Mouse (Mus musculus) hindbrain, embryonic 12.5 days (tissue): ENCODE data around the gene Slc2a12. TPM values are rescaled to one million over a fixed set of nuclear protein-coding genes. Genes with fewer than 3 reads are reported as not detected.

ENCODE experiments used
- ATAC-seq: fragments of 200-750 bp; cut with Nextera tagmentation; 2 replicates; pipeline ENCODE4 v1.8.0; 2017; ENCODE audit warnings: moderate TSS enrichment; ENCODE audit not compliant: low FRiP score
- H3K27ac ChIP-seq: fragments of 300-500 bp; sonication (generic); 2 replicates; pipeline ENCODE4 v1.5.1; 2016; ENCODE audit warnings: mild to moderate bottlenecking
- H3K27me3 ChIP-seq: fragments of 300-500 bp; sonication (generic); 2 replicates; pipeline ENCODE4 v1.6.1; 2016; ENCODE audit warnings: mild to moderate bottlenecking
- H3K36me3 ChIP-seq: fragments of 300-500 bp; sonication (generic); 2 replicates; pipeline ENCODE4 v1.6.1; 2016; ENCODE audit warnings: mild to moderate bottlenecking
- H3K4me1 ChIP-seq: fragments of 300-500 bp; sonication (generic); 2 replicates; pipeline ENCODE4 v1.6.1; 2016
- H3K4me2 ChIP-seq: fragments of 300-500 bp; sonication (generic); replicated peaks from 2 replicates; pipeline ENCODE4 v1.6.1; 2016; ENCODE audit warnings: mild to moderate bottlenecking
- H3K4me3 ChIP-seq: fragments of 300-500 bp; sonication (generic); 2 replicates; pipeline ENCODE4 v1.5.1; 2016; ENCODE audit warnings: mild to moderate bottlenecking
- H3K9ac ChIP-seq: fragments of 300-500 bp; sonication (generic); 2 replicates; pipeline ENCODE4 v1.6.1; 2016; ENCODE audit warnings: mild to moderate bottlenecking, moderate library complexity
- H3K9me3 ChIP-seq: fragments of 300-500 bp; sonication (generic); replicated peaks from 2 replicates; pipeline ENCODE4 v1.6.1; 2016; ENCODE audit warnings: mild to moderate bottlenecking
- WGBS: fragments of 180-500 bp; shearing (Covaris S2); methylation state at CpG from one replicate; pipeline ENCODE4 v1.1.7; 2016; 5-methylcytosine and 5-hydroxymethylcytosine counted together
- microRNA-seq: library from miRNA; unstranded; fragments of <30 nt; microRNA quantifications from one replicate; pipeline ENCODE4, GENCODE M21; 2017
- polyA plus RNA-seq: library from polyadenylated mRNA; unstranded; fragments of >200 nt; fragmentation: Nextera tagmentation; extraction: Ambion mirVana; gene quantifications from 2 replicates; pipeline ENCODE4 v1.2.1, GENCODE M21; 2016

Slc2a12 gene
- polyA plus RNA-seq, 1 experiment from 2014 or later: 3.7 TPM

DNA sequence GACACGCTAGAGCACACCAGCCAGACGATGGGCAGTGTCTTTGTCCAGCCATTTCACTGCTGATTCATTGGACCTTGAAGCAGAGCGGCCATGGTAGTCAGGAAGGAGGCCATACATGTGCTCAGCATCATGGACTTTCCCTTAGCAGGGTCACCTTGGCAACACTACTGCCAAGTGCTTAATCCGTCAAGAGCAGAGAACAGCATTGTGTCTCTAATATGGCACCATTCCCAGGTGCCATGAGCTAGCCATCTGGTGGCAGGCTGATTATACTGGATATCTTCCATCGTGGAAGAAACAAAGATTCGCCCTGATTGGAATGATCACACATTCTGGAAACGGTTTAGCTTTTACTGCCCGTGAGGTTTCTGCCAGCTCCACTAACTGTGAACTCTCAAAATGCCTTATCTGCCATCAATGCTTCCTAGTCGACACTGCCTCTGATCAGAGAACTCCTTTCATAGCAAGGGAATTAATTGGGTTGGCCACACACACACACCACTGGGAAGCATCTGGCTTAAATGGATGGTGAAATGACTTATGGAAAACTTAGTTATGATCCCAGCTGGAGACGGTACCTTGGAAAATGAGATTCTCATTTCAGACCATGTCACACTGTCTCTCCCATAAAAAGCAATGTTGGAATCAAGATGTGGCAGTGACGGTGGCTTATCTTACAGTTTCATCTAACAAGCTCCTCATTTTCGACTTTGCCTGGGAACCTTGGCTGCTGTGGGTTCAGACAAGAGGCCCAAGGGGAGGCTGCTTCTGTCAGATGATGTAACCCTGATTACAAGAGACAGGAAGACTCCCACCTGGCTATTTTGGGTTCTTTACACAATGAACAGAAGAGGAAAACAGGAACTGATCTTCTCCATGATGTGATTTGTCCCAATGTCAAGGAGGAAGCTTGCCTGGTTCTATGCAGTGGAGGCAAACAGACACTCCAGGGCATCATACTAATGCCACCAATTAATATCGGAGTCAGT, 101.8 kb downstream of the Slc2a12 start:
- H3K4me3 ChIP-seq: no peak overlapping the region
- peak overlapping the region; percentile 46 for H3K27ac ChIP-seq
- peak; percentile 88 for ATAC-seq
- H3K4me2 ChIP-seq: no peak overlapping the region
- no peaks in the 10 kb centered on the region for H3K36me3 ChIP-seq
- H3K4me1 ChIP-seq: no peaks in the 10 kb centered on the region
- WGBS: 62% methylated on average over 13 of the region's 13 CpGs
- H3K9me3 ChIP-seq: no peaks in the 10 kb centered on the region
- H3K27me3 ChIP-seq: no peaks in the 10 kb centered on the region
- no peak overlapping the region for H3K9ac ChIP-seq

DNA sequence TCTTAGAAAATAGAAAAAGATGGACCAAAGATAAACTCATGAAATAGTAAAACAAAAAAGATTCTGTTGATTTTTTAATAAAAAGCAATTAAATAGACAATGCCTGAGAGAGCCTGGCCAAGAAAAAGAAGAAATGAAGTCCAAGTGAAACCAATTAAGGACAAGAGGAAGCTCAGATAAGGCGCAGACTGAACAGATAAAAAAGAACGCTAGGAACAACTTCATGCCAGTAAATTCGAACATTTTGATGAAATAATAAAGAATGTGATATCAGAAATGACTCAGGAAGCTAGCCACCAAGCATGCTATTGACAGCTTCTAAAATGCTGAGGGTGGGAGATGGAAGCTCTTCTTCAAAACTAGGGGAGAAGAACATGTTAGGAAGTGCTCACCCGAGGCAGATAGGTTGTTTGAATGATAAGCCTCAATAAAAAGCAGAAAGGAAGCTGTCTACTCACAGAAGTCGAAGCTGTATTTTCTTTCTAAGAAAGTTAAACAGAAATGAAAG, 106.4 kb downstream of the Slc2a12 start:
- H3K9ac ChIP-seq: no peak overlapping the region
- H3K4me2 ChIP-seq: no peak overlapping the region
- WGBS: 82% methylated on average over 5 of the region's 5 CpGs
- no peaks in the 10 kb centered on the region for H3K4me1 ChIP-seq
- H3K27ac ChIP-seq: no peak overlapping the region
- H3K36me3 ChIP-seq: no peaks in the 10 kb centered on the region
- no peak overlapping the region for H3K4me3 ChIP-seq
- H3K9me3 ChIP-seq: no peaks in the 10 kb centered on the region
- no peaks in the 10 kb centered on the region for H3K27me3 ChIP-seq
- no peak for ATAC-seq

Small RNA genes lying within 50 kb of the gene (microRNA-seq; reads per million reads assigned to microRNA genes)
- 2.2 reads per million for gene Mir7663

Other genes starting within 250 kb of the Slc2a12 start
- 113 TPM in 2 replicates for gene Tbpl1, start 86.9 kb downstream of the Slc2a12 start, polyA plus RNA-seq
- 0.17 and 0.96 TPM in 2 replicates for gene Tcf21, start 175.2 kb downstream of the Slc2a12 start, polyA plus RNA-seq